Mouse (Mus musculus) left cerebral cortex, postnatal 10 days (tissue): ENCODE results near the gene Hils1. TPM values are rescaled to one million over a fixed set of nuclear protein-coding genes. Genes with fewer than 3 reads are reported as not detected.

ENCODE experiments used
- DNase-seq, 2 experiments: peaks; one replicate each; pipeline ENCODE4 v3.0.0; 2021 to 2022; ENCODE audit warnings: low spot score in 2 of 2, mixed read lengths in 1 of 2; ENCODE audit errors: extremely low spot score in 1 of 2
- intact Hi-C: fragments of 180-260 bp; cut with DNase I; formaldehyde crosslinking; loops from one replicate; pipeline ENCODE4 v1.15.1; 2025
- total RNA-seq, 2 experiments: library from RNA; stranded (reverse); gene quantifications; 2 replicates each; pipeline ENCODE4 v1.2.3; 2021

Gene Hils1
- total RNA-seq, 2 experiments from 2014 or later, result not detected

- intact Hi-C loops, result loop anchor here (2.0 kb wide), 1 partner anchor 22 kb away; no protein-coding TSS in a partner anchor
- DNase-seq, result no peak
These were observed 11.0 kb downstream of the Hils1 start for GRCm38 (mm10) chr11:94978178-94978915.

GRCm38 (mm10) chr11:94978947-94979346 is 11.6 kb downstream of the Hils1 start:
- intact Hi-C loops, result loop anchor here (2.0 kb wide), 1 partner anchor 22 kb away; no protein-coding TSS in a partner anchor
- DNase-seq, result peak; percentile 96 to 98

- intact Hi-C loops, result loop anchor here (2.0 kb wide), 1 partner anchor 21 kb away; no protein-coding TSS in a partner anchor
- DNase-seq, result no peak
These were observed 12.2 kb downstream of the Hils1 start for GRCm38 (mm10) chr11:94979462-94980179.

- intact Hi-C loops, result no loop called here
- no peak for DNase-seq
These were observed 17.7 kb downstream of the Hils1 start for GRCm38 (mm10) chr11:94985140-94985539.

- intact Hi-C loops, result no loop called here
- DNase-seq, result no peak
These were observed 18.4 kb downstream of the Hils1 start for GRCm38 (mm10) chr11:94985822-94986221.

GRCm38 (mm10) chr11:94986435-94986834 is 19.0 kb downstream of the Hils1 start:
- DNase-seq, result no peak
- intact Hi-C loops, result no loop called here

- no peak for DNase-seq
- intact Hi-C loops, result no loop called here
These were observed 19.9 kb downstream of the Hils1 start for GRCm38 (mm10) chr11:94987341-94987740.

- DNase-seq, result no peak
- intact Hi-C loops, result no loop called here
These were observed 20.5 kb downstream of the Hils1 start for GRCm38 (mm10) chr11:94987851-94988250.

GRCm38 (mm10) chr11:94988780-94989561 is 21.6 kb downstream of the Hils1 start:
- intact Hi-C loops, result no loop called here
- DNase-seq, result no peak

GRCm38 (mm10) chr11:94989562-94990017 is 22.2 kb downstream of the Hils1 start:
- DNase-seq, result peak; percentile 75 to 88
- intact Hi-C loops, result no loop called here

GRCm38 (mm10) chr11:94990102-94990748 is 22.8 kb downstream of the Hils1 start:
- DNase-seq, result no peak
- intact Hi-C loops, result no loop called here

GRCm38 (mm10) chr11:94990749-94991577 is 23.6 kb downstream of the Hils1 start, which contains the start of gene Ppp1r9b:
Ppp1r9b (plus strand) TSS chr11:94991035.
- DNase-seq, result peak; percentile 89 to 95
- intact Hi-C loops, result no loop called here

- intact Hi-C loops, result no loop called here
- DNase-seq, result no peak
These were observed 24.5 kb downstream of the Hils1 start for GRCm38 (mm10) chr11:94991641-94992479.

GRCm38 (mm10) chr11:94992480-94992753 is 25.0 kb downstream of the Hils1 start:
- intact Hi-C loops, result no loop called here
- DNase-seq, result no peak

- peak in 1 of 2 experiments; percentile 74 for DNase-seq
- intact Hi-C loops, result no loop called here
These were observed 25.6 kb downstream of the Hils1 start for GRCm38 (mm10) chr11:94992754-94993606.

GRCm38 (mm10) chr11:94994208-94994814 is 26.9 kb downstream of the Hils1 start:
- DNase-seq, result peak in 1 of 2 experiments; percentile 33
- intact Hi-C loops, result no loop called here
